Mouse (Mus musculus) heart, embryonic 12.5 days (tissue): Measurements from ENCODE around the gene Erich3. TPM values are rescaled to one million over a fixed set of nuclear protein-coding genes. Genes with fewer than 3 reads are reported as not detected.

Experiments used
- ATAC-seq: fragments of 200-750 bp; cut with Nextera tagmentation; 2 replicates; pipeline ENCODE4 v1.8.0; 2017; ENCODE audit warnings: moderate TSS enrichment, moderate library complexity; ENCODE audit not compliant: insufficient number of reproducible peaks, low FRiP score
- H3K27ac ChIP-seq: fragments of 300-500 bp; sonication (generic); 2 replicates; pipeline ENCODE4 v1.5.1; 2016; ENCODE audit warnings: mild to moderate bottlenecking, moderate library complexity; ENCODE audit not compliant: poor library complexity, severe bottlenecking
- H3K27me3 ChIP-seq: fragments of 300-500 bp; sonication (generic); replicated peaks from 2 replicates; pipeline ENCODE4 v1.6.1; 2016; ENCODE audit warnings: mild to moderate bottlenecking, moderate library complexity
- H3K36me3 ChIP-seq: fragments of 300-500 bp; sonication (generic); 2 replicates; pipeline ENCODE4 v1.6.1; 2016; ENCODE audit warnings: mild to moderate bottlenecking, moderate library complexity
- H3K4me1 ChIP-seq: fragments of 300-500 bp; sonication (generic); replicated peaks from 2 replicates; pipeline ENCODE4 v1.6.1; 2016; ENCODE audit warnings: mild to moderate bottlenecking
- H3K4me2 ChIP-seq: fragments of 300-500 bp; sonication (generic); 2 replicates; pipeline ENCODE4 v1.6.1; 2016; ENCODE audit warnings: mild to moderate bottlenecking, moderate library complexity
- H3K4me3 ChIP-seq: fragments of 300-500 bp; sonication (generic); 2 replicates; pipeline ENCODE4 v1.5.1; 2016; ENCODE audit warnings: mild to moderate bottlenecking
- H3K9ac ChIP-seq: fragments of 300-500 bp; sonication (generic); 2 replicates; pipeline ENCODE4 v1.6.1; 2016; ENCODE audit warnings: mild to moderate bottlenecking, moderate library complexity
- H3K9me3 ChIP-seq: fragments of 300-500 bp; sonication (generic); replicated peaks from 2 replicates; pipeline ENCODE4 v1.6.1; 2016; ENCODE audit warnings: mild to moderate bottlenecking, moderate library complexity
- WGBS: fragments of 180-500 bp; shearing (Covaris S2); methylation state at CpG from one replicate; pipeline ENCODE4 v1.1.7; 2016; 5-methylcytosine and 5-hydroxymethylcytosine counted together
- polyA plus RNA-seq: library from polyadenylated mRNA; unstranded; fragments of >200 nt; fragmentation: Nextera tagmentation; extraction: Ambion mirVana; gene quantifications from 2 replicates; pipeline ENCODE4 v1.2.1, GENCODE M21; 2016

Gene Erich3
- polyA plus RNA-seq, 1 experiment from 2014 or later = 0.24 TPM

DNA sequence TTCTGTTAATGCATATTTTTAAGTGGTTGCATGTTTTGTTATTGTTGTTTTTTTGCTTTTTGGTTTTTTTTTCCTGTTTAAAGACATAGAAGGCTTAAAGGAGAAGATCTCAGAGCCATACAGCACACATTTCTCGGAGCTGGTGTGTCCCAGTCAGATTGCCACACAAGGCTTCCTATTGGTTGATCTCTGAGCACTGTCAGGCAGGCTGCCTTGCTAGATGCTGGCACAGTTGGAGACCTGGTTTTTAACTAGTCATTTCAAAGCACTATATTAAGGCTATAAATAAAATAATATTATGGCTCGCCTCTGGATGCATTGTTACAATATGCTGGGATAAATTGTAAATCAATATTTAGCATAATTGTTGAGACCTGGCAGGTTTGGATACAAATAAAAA is 18.9 kb downstream of the Erich3 start:
- no peak overlapping the region for H3K4me2 ChIP-seq
- no peak overlapping the region for H3K4me3 ChIP-seq
- no peaks in the 10 kb centered on the region for H3K36me3 ChIP-seq
- H3K9me3 ChIP-seq = no peaks in the 10 kb centered on the region
- no peaks in the 10 kb centered on the region for H3K27me3 ChIP-seq
- WGBS = 66% methylated on average over 2 of the region's 2 CpGs
- no peak for ATAC-seq
- no peak overlapping the region for H3K27ac ChIP-seq
- H3K9ac ChIP-seq = no peak overlapping the region
- no peaks in the 10 kb centered on the region for H3K4me1 ChIP-seq

GRCm38 (mm10) chr3:154683667-154684066 is 20.0 kb downstream of the Erich3 start:
- Histone ChIP-seq H3K4me1 (no peaks in the 10 kb centered on the region), H3K9me3 (no peaks in the 10 kb centered on the region), H3K4me3 (no peak overlapping the region), H3K27ac (no peak overlapping the region), H3K4me2 (no peak overlapping the region), H3K27me3 (no peaks in the 10 kb centered on the region), H3K9ac (no peak overlapping the region), H3K36me3 (no peaks in the 10 kb centered on the region)
- no peak for ATAC-seq
- 90% methylated on average over 2 of the region's 2 CpGs for WGBS

- Histone ChIP-seq H3K27ac (no peak overlapping the region), H3K4me2 (no peak overlapping the region), H3K36me3 (no peaks in the 10 kb centered on the region), H3K9me3 (no peaks in the 10 kb centered on the region), H3K4me3 (no peak overlapping the region), H3K27me3 (no peaks in the 10 kb centered on the region; the same call in 1 of the 2 replicates), H3K9ac (no peak overlapping the region), H3K4me1 (peaks cover 11% of the 10 kb centered on the region)
- no peak for ATAC-seq
Observed at GRCm38 (mm10) chr3:154690260-154690659, 26.6 kb downstream of the Erich3 start.

- Histone ChIP-seq H3K9ac (no peak overlapping the region), H3K36me3 (no peaks in the 10 kb centered on the region), H3K27ac (no peak overlapping the region; the same call in 1 of the 2 replicates), H3K4me2 (peak overlapping the region; percentile 19), H3K27me3 (no peaks in the 10 kb centered on the region; the same call in 1 of the 2 replicates), H3K4me3 (no peak overlapping the region), H3K9me3 (no peaks in the 10 kb centered on the region), H3K4me1 (peaks cover 15% of the 10 kb centered on the region)
- ATAC-seq = peak; percentile 88
- WGBS = 44% methylated on average over 14 of the region's 14 CpGs
Observed at GRCm38 (mm10) chr3:154691897-154692571, 28.4 kb downstream of the Erich3 start.

DNA sequence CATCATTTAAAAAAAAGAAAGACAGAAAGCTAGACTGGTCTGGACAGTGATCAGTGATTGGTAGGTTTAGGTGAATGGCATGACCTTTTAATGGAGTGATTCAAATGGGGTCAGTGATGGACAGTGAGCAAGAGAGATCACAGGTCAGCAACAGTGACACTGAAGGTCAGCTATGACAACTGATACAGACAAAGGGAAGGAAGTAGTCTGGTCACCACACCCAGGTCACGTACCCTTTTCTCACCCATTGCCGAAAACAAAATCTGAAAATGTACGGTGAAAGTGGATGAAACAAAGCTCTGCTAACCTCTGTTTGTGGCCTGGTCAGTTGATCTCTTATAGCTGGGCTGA is 28.9 kb downstream of the Erich3 start:
- WGBS = 64% methylated on average over 3 of the region's 3 CpGs
- Histone ChIP-seq H3K27me3 (no peaks in the 10 kb centered on the region; the same call in 1 of the 2 replicates), H3K4me1 (peaks cover 15% of the 10 kb centered on the region), H3K9me3 (no peaks in the 10 kb centered on the region), H3K4me3 (no peak overlapping the region), H3K36me3 (no peaks in the 10 kb centered on the region), H3K27ac (no peak overlapping the region), H3K9ac (no peak overlapping the region), H3K4me2 (peak overlapping the region; percentile 19; the same call in 1 of the 2 replicates)
- ATAC-seq = peak; percentile 72

DNA sequence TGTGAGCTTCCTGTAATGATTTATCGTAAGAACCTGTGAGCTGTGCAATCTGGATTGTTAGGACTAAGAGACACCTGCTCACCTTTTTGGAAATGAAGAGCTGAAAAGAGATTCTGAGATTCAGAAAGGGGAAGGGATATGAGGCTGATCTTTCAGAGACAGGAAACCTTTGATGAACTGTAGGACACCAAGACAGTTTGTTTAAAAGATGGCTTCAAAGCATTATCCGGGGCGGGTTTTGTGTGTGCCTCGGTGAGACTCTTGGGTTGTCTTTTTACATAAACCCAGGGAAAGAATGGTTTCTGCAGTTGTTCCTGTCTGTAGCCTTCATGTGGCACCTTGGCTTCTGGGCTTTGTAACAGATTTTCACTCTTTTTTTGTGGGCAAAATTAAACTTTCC is 30.2 kb downstream of the Erich3 start:
- 79% methylated on average over 4 of the region's 4 CpGs for WGBS
- Histone ChIP-seq H3K9me3 (no peaks in the 10 kb centered on the region), H3K27ac (no peak overlapping the region), H3K27me3 (no peaks in the 10 kb centered on the region; the same call in 1 of the 2 replicates), H3K4me1 (peaks cover 15% of the 10 kb centered on the region), H3K36me3 (no peaks in the 10 kb centered on the region), H3K4me2 (no peak overlapping the region), H3K9ac (no peak overlapping the region), H3K4me3 (no peak overlapping the region)
- no peak for ATAC-seq

DNA sequence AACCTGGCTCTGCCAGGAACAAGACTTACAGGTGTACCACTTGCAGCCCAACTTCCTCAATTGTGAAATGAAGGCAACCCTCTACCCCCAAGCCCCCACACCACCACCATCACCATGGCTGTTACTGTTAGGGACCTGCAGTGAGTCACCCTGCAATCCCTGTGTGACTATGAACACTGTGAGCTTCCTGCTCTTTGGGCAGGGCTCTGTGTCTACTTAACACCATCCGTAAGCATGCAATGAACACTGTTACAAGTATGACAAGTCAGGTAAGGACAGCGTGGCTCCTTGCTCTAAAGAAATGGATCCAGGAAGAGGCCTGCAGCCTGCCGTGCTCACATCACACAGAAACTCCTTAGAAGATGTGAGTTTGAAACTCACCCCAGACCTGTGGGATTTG is 33.0 kb downstream of the Erich3 start:
- no peak overlapping the region for H3K4me2 ChIP-seq
- H3K36me3 ChIP-seq = no peaks in the 10 kb centered on the region
- H3K27ac ChIP-seq = no peak overlapping the region
- H3K27me3 ChIP-seq = peaks cover 7% of the 10 kb centered on the region; the same call in 1 of the 2 replicates
- H3K4me3 ChIP-seq = no peak overlapping the region
- WGBS = 90% methylated on average over 3 of the region's 3 CpGs
- H3K9ac ChIP-seq = no peak overlapping the region
- no peak for ATAC-seq
- H3K9me3 ChIP-seq = no peaks in the 10 kb centered on the region
- H3K4me1 ChIP-seq = peaks cover 13% of the 10 kb centered on the region

GRCm38 (mm10) chr3:154698907-154699306 is 35.2 kb downstream of the Erich3 start:
- WGBS = 68% methylated on average over 5 of the region's 5 CpGs
- no peak overlapping the region for H3K9ac ChIP-seq
- H3K4me3 ChIP-seq = no peak overlapping the region
- H3K4me1 ChIP-seq = peaks cover 9% of the 10 kb centered on the region
- ATAC-seq = no peak
- H3K27ac ChIP-seq = no peak overlapping the region
- no peaks in the 10 kb centered on the region for H3K36me3 ChIP-seq
- H3K9me3 ChIP-seq = no peaks in the 10 kb centered on the region
- peaks cover 7% of the 10 kb centered on the region; the same call in 1 of the 2 replicates for H3K27me3 ChIP-seq
- H3K4me2 ChIP-seq = no peak overlapping the region

DNA sequence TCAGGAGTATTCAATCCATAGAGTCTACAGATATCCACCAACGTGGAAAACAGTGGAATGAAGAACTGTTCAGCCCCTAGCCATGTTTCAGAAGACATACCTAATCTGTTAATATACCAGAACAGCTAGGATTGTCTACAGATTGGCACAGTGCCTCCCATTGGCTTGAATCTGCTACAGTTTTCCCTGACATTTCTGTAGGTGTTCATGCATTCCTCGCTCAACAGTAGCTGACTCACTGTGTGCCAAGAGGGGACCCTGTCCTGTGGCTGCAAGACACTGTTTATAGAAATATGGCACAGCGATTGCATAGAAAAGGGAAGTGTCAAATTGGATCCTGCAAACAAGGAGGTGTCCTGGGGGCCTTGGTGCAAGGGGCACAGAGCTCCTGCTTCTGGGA is 36.6 kb downstream of the Erich3 start:
- Histone ChIP-seq H3K4me2 (no peak overlapping the region), H3K4me1 (peaks cover 14% of the 10 kb centered on the region), H3K4me3 (no peak overlapping the region), H3K36me3 (no peaks in the 10 kb centered on the region), H3K27me3 (peaks cover 7% of the 10 kb centered on the region; the same call in 1 of the 2 replicates), H3K9me3 (no peaks in the 10 kb centered on the region), H3K27ac (no peak overlapping the region), H3K9ac (no peak overlapping the region)
- ATAC-seq = no peak
- 72% methylated on average over 3 of the region's 3 CpGs for WGBS

- H3K4me1 ChIP-seq = peaks cover 10% of the 10 kb centered on the region
- no peaks in the 10 kb centered on the region for H3K9me3 ChIP-seq
- H3K36me3 ChIP-seq = no peaks in the 10 kb centered on the region
- peaks cover 7% of the 10 kb centered on the region; the same call in 1 of the 2 replicates for H3K27me3 ChIP-seq
- ATAC-seq = no peak
- 58% methylated on average over 2 of the region's 2 CpGs for WGBS
- H3K4me2 ChIP-seq = no peak overlapping the region
- H3K27ac ChIP-seq = no peak overlapping the region
- no peak overlapping the region for H3K4me3 ChIP-seq
- no peak overlapping the region for H3K9ac ChIP-seq
Observed at GRCm38 (mm10) chr3:154700735-154701134, 37.1 kb downstream of the Erich3 start.

- 67% methylated on average over 6 of the region's 6 CpGs for WGBS
- H3K27ac ChIP-seq = no peak overlapping the region
Observed at GRCm38 (mm10) chr3:154704755-154705154, 41.1 kb downstream of the Erich3 start.

GRCm38 (mm10) chr3:154708150-154708549 is 44.5 kb downstream of the Erich3 start:
- H3K9me3 ChIP-seq = no peaks in the 10 kb centered on the region
- peaks cover 4% of the 10 kb centered on the region; the same call in 1 of the 2 replicates for H3K27me3 ChIP-seq
- H3K4me1 ChIP-seq = peaks cover 10% of the 10 kb centered on the region
- no peak overlapping the region for H3K4me2 ChIP-seq
- H3K27ac ChIP-seq = no peak overlapping the region
- no peaks in the 10 kb centered on the region for H3K36me3 ChIP-seq
- no peak for ATAC-seq
- no peak overlapping the region for H3K9ac ChIP-seq
- 83% methylated on average over 3 of the region's 3 CpGs for WGBS
- no peak overlapping the region for H3K4me3 ChIP-seq

More at GRCm38 (mm10) chr3:154704755-154705154, 41.1 kb downstream of the Erich3 start:
- no peaks in the 10 kb centered on the region for H3K36me3 ChIP-seq
- H3K27me3 ChIP-seq = peaks cover 11% of the 10 kb centered on the region
- no peak overlapping the region for H3K4me3 ChIP-seq
- H3K9ac ChIP-seq = no peak overlapping the region
- H3K9me3 ChIP-seq = no peaks in the 10 kb centered on the region
- ATAC-seq = no peak
- no peak overlapping the region for H3K4me2 ChIP-seq
- peaks cover 10% of the 10 kb centered on the region for H3K4me1 ChIP-seq
